ENCODE assay signal across 9 mouse cellular contexts in the genomic region with DNA sequence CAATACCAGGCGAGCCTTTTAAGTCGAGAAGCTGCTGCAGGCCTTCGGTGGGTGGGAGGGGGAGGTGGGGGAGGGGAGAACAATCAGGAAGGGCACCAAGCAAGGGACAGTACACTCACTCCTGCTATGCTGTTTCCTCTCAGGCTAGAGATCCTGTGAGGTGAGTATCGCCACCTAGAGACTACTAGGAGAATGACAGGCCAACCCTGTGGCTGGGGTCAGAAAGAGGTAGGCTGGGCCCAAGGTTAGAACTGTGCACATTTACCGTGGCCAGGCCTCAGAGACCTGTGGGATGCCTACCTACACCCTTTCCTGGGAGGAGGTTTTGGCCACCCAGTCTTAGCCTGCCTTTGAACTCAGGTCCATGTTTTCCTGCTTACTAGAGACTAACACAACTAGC.
DNase-seq lines count a peak whose midpoint lies in the region; ATAC-seq and TF ChIP-seq lines count a peak whose summit lies in the region.
"Had no signal": no experiment of that assay in that cellular context is flagged by ENCODE, and none has a peak within 500 bp of the region (broad histone marks: within the 10 kb centered on the region; RNA-seq: fewer than 3 reads in every experiment).

No protein-coding gene starts in this region.

- H3K36me3 ChIP-seq in liver, adult 2 months (ENCODE audit: control insufficient read depth, insufficient read depth, low read length) = no peaks in the 10 kb centered on the region
- no peaks in the 10 kb centered on the region for H3K36me3 ChIP-seq in hindbrain, embryonic 12.5 days
- H3K36me3 ChIP-seq in liver, embryonic 13.5 days = no peaks in the 10 kb centered on the region
- H3K36me3 ChIP-seq in stomach, embryonic 14.5 days (ENCODE audit: control insufficient read depth, insufficient read depth, low read length) = 0 out of 2 replicates have a peak, but pooled peaks cover 8% of the 10 kb centered on the region
- H3K36me3 ChIP-seq: embryonic facial prominence, embryonic 12.5 days had no signal

- no peak overlapping the region for H3K9ac ChIP-seq in liver, adult 2 months (ENCODE audit: low read depth, low read length)
- no peak overlapping the region for H3K9ac ChIP-seq in hindbrain, embryonic 12.5 days
- H3K9ac ChIP-seq in liver, embryonic 13.5 days = no peak overlapping the region
- no peak overlapping the region for H3K9ac ChIP-seq in stomach, embryonic 14.5 days (replicated peaks; ENCODE audit: low read depth, low read length)
- H3K9ac ChIP-seq: embryonic facial prominence, embryonic 12.5 days had no signal

- WGBS in liver, adult 2 months = 22% methylated on average over 5 of the region's 5 CpGs
- WGBS in hindbrain, embryonic 12.5 days = 3% methylated on average over 5 of the region's 5 CpGs
- WGBS in liver, embryonic 13.5 days (ENCODE audit: insufficient replicate concordance) = 10% methylated on average over 5 of the region's 5 CpGs
- WGBS in stomach, embryonic 14.5 days = 13% methylated on average over 5 of the region's 5 CpGs

- no peak overlapping the region for H3K4me3 ChIP-seq in liver, adult 2 months (ENCODE audit: insufficient read depth, low read depth, low read length)
- no peak overlapping the region for H3K4me3 ChIP-seq in hindbrain, embryonic 12.5 days
- H3K4me3 ChIP-seq in liver, embryonic 13.5 days (replicated peaks) = no peak overlapping the region
- no peak overlapping the region for H3K4me3 ChIP-seq in stomach, embryonic 14.5 days (ENCODE audit: low read depth, low read length)
- H3K4me3 ChIP-seq: embryonic facial prominence, embryonic 12.5 days had no signal

- TF ChIP-seq POLR2A in liver, adult 2 months (IDR thresholded peaks at IDR 0.05; ENCODE audit: extremely low read depth, insufficient read depth, low read length) = no peak

- H3K9me3 ChIP-seq in hindbrain, embryonic 12.5 days (replicated peaks) = no peaks in the 10 kb centered on the region
- no peaks in the 10 kb centered on the region for H3K9me3 ChIP-seq in liver, embryonic 13.5 days (replicated peaks)
- H3K9me3 ChIP-seq in stomach, embryonic 14.5 days (ENCODE audit: control insufficient read depth, low read depth, low read length) = no peaks in the 10 kb centered on the region
- H3K9me3 ChIP-seq: embryonic facial prominence, embryonic 12.5 days had no signal

- peak; percentile 34 for DNase-seq in liver, adult 2 months (ENCODE audit: extremely low read depth, low read depth, low spot score)
- no peak for DNase-seq in liver
- peak; percentile 54 for DNase-seq in cerebellum, adult 8-10 months
- DNase-seq in liver, embryonic 13.5 days = no peak
- no peak for DNase-seq in right cerebral cortex, postnatal 36 days (ENCODE audit: low spot score in 2 of 2)
- no peak for DNase-seq in gastrocnemius, postnatal 25 days

- H3K27me3 ChIP-seq in liver, adult 2 months (ENCODE audit: control insufficient read depth, insufficient read depth, low read length) = no peaks in the 10 kb centered on the region
- peaks cover 4% of the 10 kb centered on the region for H3K27me3 ChIP-seq in hindbrain, embryonic 12.5 days
- peaks cover 14% of the 10 kb centered on the region for H3K27me3 ChIP-seq in liver, embryonic 13.5 days
- H3K27me3 ChIP-seq in stomach, embryonic 14.5 days (ENCODE audit: control insufficient read depth, insufficient read depth, low read length) = no peaks in the 10 kb centered on the region

- 0 out of 2 replicates have a peak, but pooled peaks have one; percentile 23 for ATAC-seq in hindbrain, embryonic 12.5 days (ENCODE audit: low FRiP score)
- ATAC-seq in liver, embryonic 13.5 days (ENCODE audit: low read depth) = peak; percentile 47; the same call in 1 of the 2 replicates
- peak; percentile 46; the same call in 1 of the 2 replicates for ATAC-seq in stomach, embryonic 14.5 days (ENCODE audit: insufficient number of reproducible peaks, insufficient read depth, low FRiP score, low read depth)

- H3K27ac ChIP-seq in liver, adult 2 months (replicated peaks; ENCODE audit: insufficient read depth, low read depth, low read length) = no peak overlapping the region
- no peak overlapping the region for H3K27ac ChIP-seq in hindbrain, embryonic 12.5 days
- H3K27ac ChIP-seq in liver, embryonic 13.5 days = no peak overlapping the region
- no peak overlapping the region for H3K27ac ChIP-seq in stomach, embryonic 14.5 days (ENCODE audit: low read length)
- H3K27ac ChIP-seq: embryonic facial prominence, embryonic 12.5 days had no signal

- no peaks in the 10 kb centered on the region for H3K79me2 ChIP-seq in liver, adult 2 months (ENCODE audit: control insufficient read depth, insufficient read depth, low read length)

- no peaks in the 10 kb centered on the region for H3K4me1 ChIP-seq in liver, adult 2 months (ENCODE audit: control insufficient read depth, insufficient read depth, low read length)
- H3K4me1 ChIP-seq in hindbrain, embryonic 12.5 days = no peaks in the 10 kb centered on the region
- H3K4me1 ChIP-seq in liver, embryonic 13.5 days (replicated peaks) = no peaks in the 10 kb centered on the region
- no peaks in the 10 kb centered on the region for H3K4me1 ChIP-seq in stomach, embryonic 14.5 days (ENCODE audit: control insufficient read depth, insufficient read depth, low read length)
- H3K4me1 ChIP-seq: embryonic facial prominence, embryonic 12.5 days had no signal

- no peak overlapping the region for H3K4me2 ChIP-seq in hindbrain, embryonic 12.5 days (replicated peaks)
- no peak overlapping the region for H3K4me2 ChIP-seq in liver, embryonic 13.5 days
- no peak overlapping the region for H3K4me2 ChIP-seq in stomach, embryonic 14.5 days (replicated peaks; ENCODE audit: low read depth, low read length)
- H3K4me2 ChIP-seq: embryonic facial prominence, embryonic 12.5 days had no signal

- TF ChIP-seq CTCF in liver, adult 2 months (IDR thresholded peaks at IDR 0.05; ENCODE audit: low read depth, low read length) = peak; percentile 72

Comparison
In these comparisons a context has a peak if more than half of its experiments do, and no peak if none do; other contexts are left out.
1. DNase-seq: peak in liver, adult 2 months (single experiment) and cerebellum, adult 8-10 months (single experiment); none in liver (single experiment), liver, embryonic 13.5 days (single experiment), right cerebral cortex, postnatal 36 days (0 of 2) and gastrocnemius, postnatal 25 days (single experiment).
2. Peak in every context shown above with its lines, with median percentiles within 50 percentile points of each other: ATAC-seq.